Mouse (Mus musculus): ENCODE data around the gene Irgm1.
A peak's percentile ranks its signal among the peaks of the same experiment; 100 is the strongest.
"Not testable (repeated sequence)": the region's sequence is repeated elsewhere in the genome, so short reads cannot be mapped to it uniquely, and the experiment has no call there.

Gene Irgm1

DNA sequence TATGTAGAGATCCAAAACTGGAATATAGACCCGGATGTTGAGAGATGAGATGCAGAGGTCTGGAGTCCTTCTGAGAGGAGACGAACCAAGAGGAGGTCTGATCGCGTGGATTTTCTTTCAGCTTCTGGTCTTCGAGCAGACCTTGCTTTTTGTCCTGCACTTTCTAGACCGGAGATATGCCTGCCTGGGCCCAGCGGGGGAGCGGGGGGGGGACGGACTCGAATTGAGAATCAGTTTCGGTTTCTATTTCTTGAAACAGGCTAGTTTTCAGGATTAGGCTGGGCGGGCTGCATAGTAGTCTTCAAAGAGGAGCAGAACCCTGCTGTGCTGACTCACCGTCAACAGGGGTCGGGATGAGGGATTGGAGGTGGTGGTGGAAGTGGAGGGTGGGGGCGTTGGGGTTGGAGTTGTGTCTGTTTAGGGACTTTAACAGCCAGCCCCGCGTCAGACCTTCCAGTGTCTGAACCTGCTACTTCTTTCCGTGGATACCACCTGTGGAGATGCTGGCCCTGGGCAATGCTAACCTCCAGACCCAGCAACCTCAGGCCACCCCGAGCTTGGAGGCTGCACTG is at the start of gene Irgm1:
TSS of gene Irgm1 (minus strand) at position 483 of the 572 bp plus-strand sequence.
- DNase-seq, result peak; percentile 26

DNA sequence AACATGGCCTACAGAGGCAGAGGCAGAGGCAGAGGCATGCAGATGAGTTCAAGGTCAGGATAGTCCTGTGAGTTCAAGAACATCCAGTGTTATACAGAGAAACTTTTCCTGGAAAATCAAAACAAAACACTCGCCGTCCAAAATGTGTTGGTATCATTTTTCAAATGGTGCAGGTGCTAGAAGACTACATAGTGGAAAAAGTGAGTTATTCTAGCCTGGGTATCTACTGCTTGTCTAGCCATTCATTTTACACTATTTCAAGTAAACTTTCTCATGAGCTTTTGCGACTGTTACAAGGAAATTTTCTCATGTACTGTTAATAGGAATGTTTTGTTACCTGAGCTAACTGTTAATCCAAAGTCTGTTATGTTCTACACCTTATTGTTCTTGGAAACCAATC is 46.9 kb upstream of the Irgm1 start:
- DNase-seq, result no peak

DNA sequence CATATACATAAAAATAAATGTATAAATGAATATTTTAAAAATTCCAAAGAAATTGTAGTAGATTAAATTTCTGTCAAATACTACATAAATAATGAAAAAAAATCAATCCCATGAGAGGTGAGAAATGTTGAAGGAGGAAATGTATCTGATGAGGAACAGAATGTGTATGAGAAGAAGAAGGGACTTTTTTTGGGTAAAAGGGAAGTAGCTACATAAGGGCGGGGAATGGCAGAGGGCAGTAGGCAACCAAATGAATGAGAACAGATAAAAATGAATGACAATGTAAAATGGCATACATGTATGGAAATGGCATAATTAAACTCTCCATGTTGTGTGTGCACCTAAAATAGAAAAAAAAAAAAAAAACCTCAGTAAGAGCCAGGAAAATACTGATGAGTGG is 42.1 kb upstream of the Irgm1 start:
- DNase-seq, result no peak

- no peak for DNase-seq
These were observed 37.0 kb upstream of the Irgm1 start for GRCm38 (mm10) chr11:48908459-48908858.

DNA sequence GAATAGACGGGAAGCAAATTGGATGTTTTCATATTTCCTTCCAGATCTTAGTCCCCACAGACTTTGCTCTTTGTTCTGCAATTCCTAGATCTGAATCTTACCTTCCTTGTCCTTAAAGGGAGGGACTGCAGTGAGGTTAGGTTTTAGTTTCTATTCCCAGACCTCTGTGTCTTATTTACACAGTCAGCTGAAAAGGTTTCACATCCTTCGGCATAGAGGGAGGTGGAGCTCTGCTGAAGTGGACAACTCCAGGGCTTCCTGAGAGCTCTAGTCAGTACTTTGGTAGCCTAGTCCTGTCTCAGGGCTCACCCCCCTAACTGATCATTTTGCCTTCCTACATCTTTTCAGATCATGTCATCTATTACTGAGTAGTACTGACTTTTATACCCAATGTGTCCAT is 30.5 kb upstream of the Irgm1 start, which contains the start of gene Gm5431:
TSS of gene Gm5431 (minus strand) at position 194 of the 400 bp plus-strand sequence.
- no peak for DNase-seq

DNA sequence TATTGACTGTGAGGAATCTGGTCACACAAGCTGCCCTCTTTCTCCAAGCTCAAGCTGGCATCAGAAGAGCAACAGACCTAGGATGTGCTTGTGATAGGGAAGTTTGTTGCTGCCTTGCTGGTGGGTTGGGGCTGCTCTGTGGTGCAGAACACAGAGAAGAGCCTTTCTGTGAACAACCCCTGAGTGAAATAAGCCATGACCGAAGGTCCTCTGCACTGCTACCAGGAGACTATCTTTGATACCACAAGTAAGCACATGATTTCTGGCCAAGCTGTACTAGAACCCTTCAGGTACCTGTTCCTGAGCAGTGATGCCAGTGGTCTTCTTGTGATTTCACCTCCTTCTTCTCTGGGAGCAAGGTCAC is 30.1 kb upstream of the Irgm1 start:
- not testable (repeated sequence) for DNase-seq

DNA sequence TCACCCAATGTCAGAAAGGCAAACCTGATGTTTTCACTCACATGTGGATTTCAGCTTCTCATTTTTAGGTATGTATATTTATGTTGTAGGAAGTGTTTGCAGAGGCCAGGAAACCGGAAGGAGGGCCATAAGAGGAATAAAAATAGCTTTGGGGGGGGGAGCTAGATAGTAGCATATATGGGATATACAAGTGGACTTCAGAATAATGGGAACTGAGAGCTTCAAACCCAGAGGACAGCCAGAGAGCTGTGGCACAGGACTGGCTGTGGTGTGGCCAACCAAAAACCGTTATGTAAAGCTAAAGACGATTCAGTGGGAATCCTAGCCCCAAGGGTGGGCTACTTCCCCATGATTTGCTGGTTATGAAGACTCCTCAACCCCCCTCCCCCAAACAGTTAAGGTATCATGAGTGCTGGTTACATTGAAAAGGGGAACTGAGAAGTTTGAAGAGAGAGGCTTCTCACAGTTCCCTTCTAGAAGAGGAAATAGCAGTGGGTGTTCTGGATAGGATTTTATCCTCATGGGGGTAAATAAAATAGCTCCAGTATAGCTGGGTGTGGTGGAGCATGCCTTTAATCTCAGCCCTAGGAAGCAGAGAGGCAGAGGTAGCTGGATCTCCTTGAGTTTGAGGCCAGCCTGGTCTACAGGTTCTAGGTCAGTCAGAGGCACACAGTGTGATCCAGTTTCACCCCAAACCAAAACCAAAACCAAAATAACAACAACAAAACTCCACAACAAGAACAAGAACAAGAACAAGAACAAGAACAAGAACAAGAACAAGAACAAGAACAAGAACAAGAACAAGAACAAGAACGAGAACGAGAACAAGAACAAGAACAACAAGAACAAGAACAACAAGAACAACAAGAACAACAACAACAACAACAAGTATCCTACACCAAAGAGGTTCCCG is 29.4 kb upstream of the Irgm1 start:
- DNase-seq, result not testable (repeated sequence)

- DNase-seq, result no peak
These were observed 27.4 kb upstream of the Irgm1 start for GRCm38 (mm10) chr11:48898812-48899431.

GRCm38 (mm10) chr11:48876680-48877079 is 5.2 kb upstream of the Irgm1 start:
- no peak for DNase-seq

DNA sequence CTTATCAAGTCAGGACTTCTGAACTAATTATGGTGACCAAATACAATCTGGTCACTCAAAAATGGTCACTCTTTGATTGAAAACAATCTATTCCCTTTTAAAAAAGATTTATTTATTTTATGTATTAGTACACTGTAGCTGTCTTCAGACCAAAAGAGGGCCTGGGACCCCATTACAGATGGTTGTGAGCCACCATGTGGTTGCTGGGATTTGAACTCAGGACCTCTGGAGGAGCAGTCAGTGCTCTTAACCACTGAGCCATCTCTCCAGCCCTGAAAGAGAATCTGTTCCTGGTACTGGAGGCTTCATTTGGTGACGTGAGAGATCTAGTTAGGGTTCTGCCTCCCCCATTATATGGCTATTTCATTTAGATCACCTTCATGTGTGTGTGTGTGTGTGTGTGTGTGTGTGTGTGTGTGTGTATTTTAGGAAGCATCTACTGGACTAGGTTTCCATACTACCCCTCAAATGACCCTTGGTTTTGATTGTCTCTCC is 3.9 kb upstream of the Irgm1 start:
- not testable (repeated sequence) for DNase-seq

GRCm38 (mm10) chr11:48874465-48874864 is 3.0 kb upstream of the Irgm1 start:
- DNase-seq, result peak; percentile 62

GRCm38 (mm10) chr11:48873591-48874290 is 2.3 kb upstream of the Irgm1 start:
- DNase-seq, result no peak

- no peak for DNase-seq
These were observed 1.3 kb upstream of the Irgm1 start for GRCm38 (mm10) chr11:48872695-48873300.

DNA sequence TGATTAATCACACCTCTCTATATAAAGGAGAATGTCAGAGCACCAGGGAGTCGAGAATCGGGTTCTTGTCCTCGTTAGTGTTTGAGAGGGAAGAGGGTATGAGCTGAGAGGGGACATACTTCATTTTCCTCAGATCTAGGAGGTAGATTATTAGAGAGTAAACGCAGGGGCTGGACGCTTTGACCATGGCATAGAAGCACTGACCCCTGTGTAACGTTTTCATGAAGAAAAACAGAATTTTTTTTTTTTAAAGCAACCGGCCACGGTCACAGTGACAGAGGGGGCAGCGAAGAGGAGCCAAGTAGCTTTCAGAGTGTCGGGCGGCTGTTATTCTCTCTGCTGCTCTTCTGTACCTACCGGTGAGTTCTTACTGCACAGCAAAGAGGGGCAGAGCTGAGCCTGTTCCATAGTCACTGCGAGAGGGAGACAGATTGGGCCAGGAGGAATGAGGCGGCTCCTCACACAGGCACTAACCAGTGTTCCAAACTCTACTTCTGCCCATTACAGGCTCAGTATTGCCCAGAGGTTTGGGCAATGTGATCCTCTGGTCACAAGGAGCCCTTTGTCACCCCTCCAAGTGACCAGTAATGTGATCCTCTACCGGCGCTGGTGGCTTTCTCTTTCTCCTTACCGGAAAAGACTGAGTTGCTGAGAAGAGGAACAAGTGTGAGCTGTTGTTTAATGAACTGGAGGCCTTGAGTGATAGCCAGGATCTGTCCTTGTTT is 496 bp upstream of the Irgm1 start:
- peak; percentile 23 for DNase-seq

DNA sequence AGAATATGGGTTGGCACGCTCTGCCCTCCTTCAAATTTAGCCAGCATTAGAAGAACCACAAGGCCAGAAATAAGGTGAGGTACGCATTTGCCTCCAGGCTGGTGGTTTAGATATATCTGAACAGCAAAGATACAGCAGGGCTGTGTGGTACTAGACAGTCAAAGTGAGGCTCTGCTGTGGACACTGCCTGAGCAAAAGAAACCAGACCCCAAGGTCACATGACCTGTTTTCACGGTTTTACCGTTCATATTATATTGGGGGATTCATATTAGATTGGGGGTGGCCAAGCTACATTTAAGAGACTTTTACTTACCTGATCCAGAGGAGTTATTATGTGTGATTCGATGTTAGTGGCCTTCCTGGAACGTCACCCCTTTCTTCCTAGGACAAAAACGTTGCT is 702 bp downstream of the Irgm1 start:
- DNase-seq, result no peak

DNA sequence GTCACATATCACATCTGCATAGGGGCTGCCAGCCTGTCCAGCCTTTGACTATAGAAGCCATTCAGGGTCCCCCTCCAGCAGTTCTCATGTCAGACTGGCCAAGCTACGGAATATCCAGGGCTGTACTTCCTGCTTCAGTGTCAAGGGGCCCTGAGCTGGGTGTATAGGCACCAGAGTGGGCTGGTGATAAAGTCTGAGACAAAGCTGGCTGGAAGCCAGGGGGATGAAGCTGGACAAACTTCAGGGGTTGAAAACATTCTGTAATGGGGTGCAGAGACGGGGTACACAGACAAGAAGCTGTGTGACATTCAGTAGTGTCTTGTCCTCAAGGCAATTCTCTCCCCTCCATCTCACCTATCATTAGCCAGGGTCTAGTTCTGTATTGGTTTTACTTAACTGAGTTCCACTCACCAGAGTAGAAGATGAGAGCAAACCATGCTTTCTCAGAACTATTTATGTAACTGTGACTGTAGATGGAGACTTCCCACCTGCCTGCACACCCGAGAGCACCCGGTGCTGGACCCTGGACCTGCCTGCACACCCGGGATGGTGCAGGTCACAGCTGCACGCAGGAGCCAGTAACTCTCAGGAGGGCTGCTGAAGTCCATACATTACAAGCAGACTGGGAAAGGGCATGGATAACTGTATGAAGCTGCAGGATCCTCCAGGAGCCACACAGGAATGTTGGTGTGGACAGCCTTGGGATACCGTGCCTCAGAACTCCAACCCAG is 1.9 kb downstream of the Irgm1 start:
- DNase-seq, result no peak

DNA sequence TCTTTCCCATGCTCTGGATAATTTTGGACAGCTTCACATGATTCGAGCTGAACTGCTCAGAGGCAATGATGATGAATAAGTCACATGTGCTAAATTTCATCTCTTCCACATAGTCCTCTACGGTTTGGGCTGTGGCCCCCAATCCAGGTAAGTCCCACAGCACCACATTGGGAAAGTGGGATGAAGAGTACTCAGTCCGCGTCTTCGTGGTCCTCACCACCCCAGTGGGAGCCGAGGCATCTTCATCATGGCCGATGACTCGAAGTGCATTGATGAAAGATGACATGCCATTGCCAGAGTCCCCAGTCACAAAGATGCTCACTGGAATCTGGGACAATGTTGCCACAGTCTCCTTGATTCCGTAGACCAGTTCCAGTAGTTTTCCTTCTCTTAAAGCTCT is 5.0 kb downstream of the Irgm1 start:
- no peak for DNase-seq

- no peak for DNase-seq
These were observed 7.7 kb downstream of the Irgm1 start for GRCm38 (mm10) chr11:48863808-48864207.

DNA sequence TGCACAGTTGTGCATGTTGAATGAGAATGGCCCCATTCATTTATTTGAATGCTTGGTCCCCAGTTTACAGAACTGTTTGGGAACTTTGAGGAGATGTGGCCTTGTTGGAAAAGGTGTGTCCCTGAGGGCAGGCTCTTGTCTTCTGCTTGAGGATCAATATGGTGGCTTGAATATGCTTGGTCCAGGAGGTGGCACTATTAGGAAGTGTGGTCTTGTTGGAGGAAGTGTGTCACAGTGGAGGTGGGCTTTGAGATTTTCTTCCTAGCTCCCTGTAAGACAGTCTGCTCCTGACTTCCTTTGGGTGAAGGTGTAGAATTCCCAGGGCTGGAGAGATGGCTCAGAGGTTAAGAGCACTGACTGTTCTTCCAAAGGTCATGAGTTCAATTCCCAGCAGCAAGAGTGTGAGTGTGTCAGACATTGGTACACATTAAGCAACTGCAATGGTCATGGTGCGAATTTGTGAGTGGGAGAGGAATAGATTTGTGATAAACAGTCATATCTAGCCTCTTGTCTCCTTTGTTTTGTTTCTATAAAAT is 8.6 kb downstream of the Irgm1 start:
- DNase-seq, result no peak

- peak; percentile 55 for DNase-seq
These were observed 12.5 kb downstream of the Irgm1 start for GRCm38 (mm10) chr11:48859014-48859413.
